Mouse (Mus musculus) limb, embryonic 12.5 days (tissue): ENCODE measurements around the gene Mrgpre. TPM values are rescaled to one million over a fixed set of nuclear protein-coding genes. Genes with fewer than 3 reads are reported as not detected.

Experiments used
- ATAC-seq: fragments of 200-750 bp; cut with Nextera tagmentation; 2 replicates; pipeline ENCODE4 v1.8.0; 2017; ENCODE audit warnings: low read depth, moderate TSS enrichment; ENCODE audit not compliant: insufficient number of reproducible peaks, insufficient read depth, low FRiP score, low TSS enrichment
- H3K27ac ChIP-seq: fragments of 300-500 bp; sonication (generic); 2 replicates; pipeline ENCODE4 v1.5.1; 2016; ENCODE audit warnings: mild to moderate bottlenecking, moderate library complexity
- H3K27me3 ChIP-seq: fragments of 300-500 bp; sonication (generic); 2 replicates; pipeline ENCODE4 v1.6.1; 2016; ENCODE audit warnings: mild to moderate bottlenecking, moderate library complexity
- H3K36me3 ChIP-seq: fragments of 300-500 bp; sonication (generic); 2 replicates; pipeline ENCODE4 v1.6.1; 2016; ENCODE audit warnings: mild to moderate bottlenecking, moderate library complexity
- H3K4me1 ChIP-seq: fragments of 300-500 bp; sonication (generic); replicated peaks from 2 replicates; pipeline ENCODE4 v1.6.1; 2016
- H3K4me2 ChIP-seq: fragments of 300-500 bp; sonication (generic); 2 replicates; pipeline ENCODE4 v1.6.1; 2016; ENCODE audit warnings: mild to moderate bottlenecking, moderate library complexity
- H3K4me3 ChIP-seq: fragments of 300-500 bp; sonication (generic); replicated peaks from 2 replicates; pipeline ENCODE4 v1.5.1; 2016; ENCODE audit warnings: mild to moderate bottlenecking
- H3K9ac ChIP-seq: fragments of 300-500 bp; sonication (generic); replicated peaks from 2 replicates; pipeline ENCODE4 v1.6.1; 2016; ENCODE audit warnings: mild to moderate bottlenecking, moderate library complexity
- H3K9me3 ChIP-seq: fragments of 300-500 bp; sonication (generic); 2 replicates; pipeline ENCODE4 v1.6.1; 2016; ENCODE audit warnings: mild to moderate bottlenecking, moderate library complexity
- WGBS: fragments of 180-500 bp; shearing (Covaris S2); methylation state at CpG from one replicate; pipeline ENCODE4 v1.1.7; 2016; 5-methylcytosine and 5-hydroxymethylcytosine counted together
- polyA plus RNA-seq: library from polyadenylated mRNA; unstranded; fragments of >200 nt; fragmentation: Nextera tagmentation; extraction: Ambion mirVana; gene quantifications from 2 replicates; pipeline ENCODE4 v1.2.1, GENCODE M21; 2016

The Mrgpre gene
- polyA plus RNA-seq, 1 experiment from 2014 or later, result 1.2 TPM

- no peaks in the 10 kb centered on the region for H3K36me3 ChIP-seq
- 49% methylated on average over 1 of the region's 1 CpGs for WGBS
These were observed 14.8 kb downstream of the Mrgpre start for GRCm38 (mm10) chr7:143769461-143769860.

GRCm38 (mm10) chr7:143768267-143768666 lies 16.0 kb downstream of the Mrgpre start:
- WGBS, result 78% methylated on average over 6 of the region's 6 CpGs
- no peak overlapping the region for H3K4me3 ChIP-seq
- no peak for ATAC-seq
- H3K4me2 ChIP-seq, result no peak overlapping the region
- no peaks in the 10 kb centered on the region for H3K9me3 ChIP-seq
- peaks cover 35% of the 10 kb centered on the region for H3K27me3 ChIP-seq
- H3K27ac ChIP-seq, result no peak overlapping the region
- no peak overlapping the region for H3K9ac ChIP-seq
- no peaks in the 10 kb centered on the region for H3K36me3 ChIP-seq
- no peaks in the 10 kb centered on the region for H3K4me1 ChIP-seq

More at GRCm38 (mm10) chr7:143769461-143769860, 14.8 kb downstream of the Mrgpre start:
- H3K9me3 ChIP-seq, result no peaks in the 10 kb centered on the region
- H3K4me1 ChIP-seq, result no peaks in the 10 kb centered on the region
- H3K4me2 ChIP-seq, result no peak overlapping the region
- no peak overlapping the region for H3K4me3 ChIP-seq
- peaks cover 31% of the 10 kb centered on the region for H3K27me3 ChIP-seq
- no peak overlapping the region for H3K27ac ChIP-seq
- no peak overlapping the region for H3K9ac ChIP-seq
- ATAC-seq, result no peak

- ATAC-seq, result no peak
- 46% methylated on average over 6 of the region's 6 CpGs for WGBS
- no peaks in the 10 kb centered on the region for H3K9me3 ChIP-seq
These were observed 17.4 kb downstream of the Mrgpre start, which contains the start of gene Mrgprg for GRCm38 (mm10) chr7:143766893-143767292. TSS of gene Mrgprg (minus strand) at chr7:143766993.

GRCm38 (mm10) chr7:143764876-143765530 lies 19.3 kb downstream of the Mrgpre start:
- no peaks in the 10 kb centered on the region for H3K36me3 ChIP-seq
- H3K4me3 ChIP-seq, result no peak overlapping the region
- no peak for ATAC-seq
- H3K9ac ChIP-seq, result no peak overlapping the region
- no peaks in the 10 kb centered on the region for H3K9me3 ChIP-seq
- no peak overlapping the region for H3K27ac ChIP-seq
- H3K4me1 ChIP-seq, result no peaks in the 10 kb centered on the region
- peaks cover 42% of the 10 kb centered on the region for H3K27me3 ChIP-seq
- no peak overlapping the region for H3K4me2 ChIP-seq
- WGBS, result 72% methylated on average over 19 of the region's 19 CpGs

More at GRCm38 (mm10) chr7:143766893-143767292, 17.4 kb downstream of the Mrgpre start, which contains the start of gene Mrgprg:
- Histone ChIP-seq H3K4me3 (no peak within 1 kb of the TSS), H3K27ac (no peak within 1 kb of the TSS), H3K4me2 (no peak within 1 kb of the TSS), H3K27me3 (peaks cover 35% of the 10 kb centered on the region), H3K4me1 (no peaks in the 10 kb centered on the region), H3K9ac (no peak within 1 kb of the TSS), H3K36me3 (no peaks in the 10 kb centered on the region)

- ATAC-seq, result no peak
- WGBS, result 22% methylated on average over 3 of the region's 3 CpGs
- no peaks in the 10 kb centered on the region for H3K4me1 ChIP-seq
These were observed 20.5 kb downstream of the Mrgpre start for GRCm38 (mm10) chr7:143763794-143764193.

GRCm38 (mm10) chr7:143758956-143759355 lies 25.3 kb downstream of the Mrgpre start:
- H3K4me1 ChIP-seq, result peaks cover 12% of the 10 kb centered on the region; the same call in 1 of the 2 replicates
- peaks cover 49% of the 10 kb centered on the region for H3K27me3 ChIP-seq
- no peaks in the 10 kb centered on the region for H3K36me3 ChIP-seq
- H3K27ac ChIP-seq, result no peak overlapping the region
- H3K9me3 ChIP-seq, result no peaks in the 10 kb centered on the region
- no peak overlapping the region for H3K4me2 ChIP-seq
- no peak overlapping the region for H3K4me3 ChIP-seq
- H3K9ac ChIP-seq, result no peak overlapping the region
- no peak for ATAC-seq
- WGBS, result 63% methylated on average over 3 of the region's 3 CpGs

More at GRCm38 (mm10) chr7:143763794-143764193, 20.5 kb downstream of the Mrgpre start:
- Histone ChIP-seq H3K27me3 (peaks cover 42% of the 10 kb centered on the region), H3K9me3 (no peaks in the 10 kb centered on the region), H3K4me2 (no peak overlapping the region), H3K36me3 (no peaks in the 10 kb centered on the region), H3K4me3 (no peak overlapping the region), H3K27ac (no peak overlapping the region), H3K9ac (no peak overlapping the region)

- ATAC-seq, result no peak
- H3K9me3 ChIP-seq, result no peaks in the 10 kb centered on the region
- 74% methylated on average over 3 of the region's 3 CpGs for WGBS
- peak overlapping the region; percentile 73 for H3K4me2 ChIP-seq
- H3K27me3 ChIP-seq, result peaks cover 52% of the 10 kb centered on the region
- H3K4me1 ChIP-seq, result peaks cover 12% of the 10 kb centered on the region; the same call in 1 of the 2 replicates
- H3K27ac ChIP-seq, result no peak overlapping the region
- H3K4me3 ChIP-seq, result no peak overlapping the region
- no peaks in the 10 kb centered on the region for H3K36me3 ChIP-seq
- H3K9ac ChIP-seq, result no peak overlapping the region; the same call in 1 of the 2 replicates
These were observed 26.6 kb downstream of the Mrgpre start for GRCm38 (mm10) chr7:143757696-143758095.

GRCm38 (mm10) chr7:143757027-143757390 lies 27.3 kb downstream of the Mrgpre start:
- 2% methylated on average over 15 of the region's 15 CpGs for WGBS
- no peaks in the 10 kb centered on the region for H3K36me3 ChIP-seq
- H3K9ac ChIP-seq, result peak overlapping the region; percentile 47; the same call in 1 of the 2 replicates
- H3K4me1 ChIP-seq, result peaks cover 12% of the 10 kb centered on the region; the same call in 1 of the 2 replicates
- peak; percentile 62; the same call in 1 of the 2 replicates for ATAC-seq
- peak overlapping the region; percentile 40 for H3K4me3 ChIP-seq
- peaks cover 57% of the 10 kb centered on the region for H3K27me3 ChIP-seq
- H3K27ac ChIP-seq, result no peak overlapping the region
- H3K9me3 ChIP-seq, result no peaks in the 10 kb centered on the region
- H3K4me2 ChIP-seq, result peak overlapping the region; percentile 73

GRCm38 (mm10) chr7:143756125-143757026 lies 27.9 kb downstream of the Mrgpre start, which contains the start of gene Osbpl5:
TSS of gene Osbpl5 (minus strand) at chr7:143756985.
- peak within 1 kb of the TSS; percentile 73 for H3K4me2 ChIP-seq
- H3K9me3 ChIP-seq, result no peaks in the 10 kb centered on the region
- H3K36me3 ChIP-seq, result no peaks in the 10 kb centered on the region
- H3K27me3 ChIP-seq, result peaks cover 57% of the 10 kb centered on the region
- peak; percentile 20; the same call in 1 of the 2 replicates for ATAC-seq
- H3K4me3 ChIP-seq, result peak within 1 kb of the TSS; percentile 40
- peaks cover 12% of the 10 kb centered on the region; the same call in 1 of the 2 replicates for H3K4me1 ChIP-seq
- 27% methylated on average over 22 of the region's 22 CpGs for WGBS
- H3K27ac ChIP-seq, result no peak within 1 kb of the TSS
- H3K9ac ChIP-seq, result peak within 1 kb of the TSS; percentile 50

GRCm38 (mm10) chr7:143755357-143756124 lies 28.8 kb downstream of the Mrgpre start:
- 70% methylated on average over 9 of the region's 9 CpGs for WGBS
- H3K4me3 ChIP-seq, result no peak overlapping the region
- no peaks in the 10 kb centered on the region for H3K9me3 ChIP-seq
- H3K9ac ChIP-seq, result no peak overlapping the region
- H3K27ac ChIP-seq, result no peak overlapping the region
- peaks cover 12% of the 10 kb centered on the region; the same call in 1 of the 2 replicates for H3K4me1 ChIP-seq
- no peak for ATAC-seq
- H3K27me3 ChIP-seq, result peaks cover 54% of the 10 kb centered on the region
- H3K4me2 ChIP-seq, result no peak overlapping the region
- no peaks in the 10 kb centered on the region for H3K36me3 ChIP-seq
